Mouse (Mus musculus): ENCODE data around the gene Cyp39a1.

Cyp39a1 gene

GRCm38 (mm10) chr17:43684086-43684485, 16.9 kb downstream of the Cyp39a1 start:
- no peak for DNase-seq

- DNase-seq, result no peak
Observed at GRCm38 (mm10) chr17:43684638-43685037, 17.4 kb downstream of the Cyp39a1 start.

GRCm38 (mm10) chr17:43689591-43689990, 22.4 kb downstream of the Cyp39a1 start:
- no peak for DNase-seq

GRCm38 (mm10) chr17:43698997-43699649, 31.9 kb downstream of the Cyp39a1 start:
- DNase-seq, result peak; percentile 77

GRCm38 (mm10) chr17:43701060-43701459, 33.8 kb downstream of the Cyp39a1 start:
- peak; percentile 57 for DNase-seq

GRCm38 (mm10) chr17:43704216-43704930, 37.1 kb downstream of the Cyp39a1 start:
- DNase-seq, result no peak

GRCm38 (mm10) chr17:43706749-43707148, 39.5 kb downstream of the Cyp39a1 start:
- DNase-seq, result no peak

- DNase-seq, result no peak
Observed at GRCm38 (mm10) chr17:43707254-43707653, 40.0 kb downstream of the Cyp39a1 start.

GRCm38 (mm10) chr17:43711557-43712352, 44.5 kb downstream of the Cyp39a1 start:
- DNase-seq, result no peak

GRCm38 (mm10) chr17:43714191-43714590, 47.0 kb downstream of the Cyp39a1 start:
- DNase-seq, result no peak

GRCm38 (mm10) chr17:43716601-43717000, 49.4 kb downstream of the Cyp39a1 start:
- DNase-seq, result peak; percentile 18

GRCm38 (mm10) chr17:43719401-43719800, 52.2 kb downstream of the Cyp39a1 start:
- DNase-seq, result no peak

- no peak for DNase-seq
Observed at GRCm38 (mm10) chr17:43724480-43724879, 57.3 kb downstream of the Cyp39a1 start.

GRCm38 (mm10) chr17:43731327-43731726, 64.1 kb downstream of the Cyp39a1 start:
- no peak for DNase-seq

- no peak for DNase-seq
Observed at GRCm38 (mm10) chr17:43731976-43732375, 64.8 kb downstream of the Cyp39a1 start.

GRCm38 (mm10) chr17:43734252-43734651, 67.0 kb downstream of the Cyp39a1 start:
- no peak for DNase-seq

GRCm38 (mm10) chr17:43743933-43744332, 76.7 kb downstream of the Cyp39a1 start:
- DNase-seq, result no peak

- no peak for DNase-seq
Observed at GRCm38 (mm10) chr17:43744425-43744824, 77.2 kb downstream of the Cyp39a1 start.

GRCm38 (mm10) chr17:43751146-43751545, 83.9 kb downstream of the Cyp39a1 start:
- no peak for DNase-seq

GRCm38 (mm10) chr17:43752811-43753210, 85.6 kb downstream of the Cyp39a1 start:
- DNase-seq, result no peak

- DNase-seq, result peak; percentile 35
Observed at GRCm38 (mm10) chr17:43754687-43755086, 87.5 kb downstream of the Cyp39a1 start.

GRCm38 (mm10) chr17:43758607-43759259, 91.5 kb downstream of the Cyp39a1 start:
- DNase-seq, result peak; percentile 21

- no peak for DNase-seq
Observed at GRCm38 (mm10) chr17:43784531-43784930, 117.3 kb downstream of the Cyp39a1 start.

Data from embryo, embryonic 11 days (tissue).